Mouse (Mus musculus): Measurements from ENCODE around the gene Scn8a. TPM values are rescaled to one million over a fixed set of nuclear protein-coding genes. Genes with fewer than 3 reads are reported as not detected.

Gene Scn8a
- polyA plus RNA-seq, 1 experiment: 0.06 TPM

GRCm38 (mm10) chr15:100832144-100832543, 37.5 kb upstream of the Scn8a start:
- no peaks in the 10 kb centered on the region for H3K4me1 ChIP-seq (ENCODE audit: control insufficient read depth, insufficient read depth, insufficient read length, low read length)
- no peaks in the 10 kb centered on the region for H3K36me3 ChIP-seq (ENCODE audit: control insufficient read depth, insufficient read depth, low read length)
- H3K27me3 ChIP-seq (ENCODE audit: control insufficient read depth, insufficient read depth, low read length): no peaks in the 10 kb centered on the region; the same call in 1 of the 2 replicates
- TF ChIP-seq CTCF (IDR thresholded peaks at IDR 0.05; ENCODE audit: extremely low read depth, insufficient read length, insufficient replicate concordance, low read depth, low read length): no peak
- TF ChIP-seq POLR2A (IDR thresholded peaks at IDR 0.05; ENCODE audit: low read depth, low read length): no peak
- no peak overlapping the region for H3K27ac ChIP-seq (ENCODE audit: insufficient read depth, low read depth, low read length)
- 90% methylated on average over 8 of the region's 8 CpGs for WGBS
- H3K4me3 ChIP-seq (ENCODE audit: low read depth, low read length): no peak overlapping the region

DNA sequence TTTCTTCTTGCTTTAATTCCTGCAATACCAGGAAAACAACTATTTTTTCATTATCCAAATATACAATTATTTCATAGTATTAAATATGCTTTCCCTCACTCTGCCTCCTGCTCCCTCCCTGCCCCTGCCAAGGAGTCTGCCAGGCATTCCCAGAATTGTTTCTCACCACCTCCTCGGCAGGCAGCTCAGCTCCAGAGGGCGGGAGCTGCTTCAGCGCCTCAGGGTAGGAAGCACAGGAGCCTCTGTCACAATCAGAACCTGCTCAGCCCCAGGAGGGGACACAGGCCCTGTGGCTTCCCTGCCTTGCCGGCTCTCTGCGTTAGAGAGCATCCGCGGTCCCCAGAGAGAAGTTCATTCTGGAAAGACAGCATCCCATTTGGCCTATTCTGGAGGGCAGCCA, 36.9 kb upstream of the Scn8a start:
- no peaks in the 10 kb centered on the region for H3K4me1 ChIP-seq (ENCODE audit: control insufficient read depth, insufficient read depth, insufficient read length, low read length)
- H3K27ac ChIP-seq (ENCODE audit: insufficient read depth, low read depth, low read length): no peak overlapping the region
- H3K4me3 ChIP-seq (ENCODE audit: low read depth, low read length): no peak overlapping the region
- H3K36me3 ChIP-seq (ENCODE audit: control insufficient read depth, insufficient read depth, low read length): no peaks in the 10 kb centered on the region
- no peaks in the 10 kb centered on the region for H3K27me3 ChIP-seq (ENCODE audit: control insufficient read depth, insufficient read depth, low read length)
- 59% methylated on average over 7 of the region's 7 CpGs for WGBS
- TF ChIP-seq POLR2A (IDR thresholded peaks at IDR 0.05; ENCODE audit: low read depth, low read length) (no peak), CTCF (IDR thresholded peaks at IDR 0.05; ENCODE audit: extremely low read depth, insufficient read length, insufficient replicate concordance, low read depth, low read length) (no peak)

GRCm38 (mm10) chr15:100836729-100837128, 32.9 kb upstream of the Scn8a start:
- H3K36me3 ChIP-seq (ENCODE audit: control insufficient read depth, insufficient read depth, low read length): no peaks in the 10 kb centered on the region
- no peak overlapping the region for H3K4me3 ChIP-seq (ENCODE audit: low read depth, low read length)
- 85% methylated on average over 8 of the region's 8 CpGs for WGBS
- TF ChIP-seq CTCF (IDR thresholded peaks at IDR 0.05; ENCODE audit: extremely low read depth, insufficient read length, insufficient replicate concordance, low read depth, low read length): no peak
- H3K27me3 ChIP-seq (ENCODE audit: control insufficient read depth, insufficient read depth, low read length): no peaks in the 10 kb centered on the region
- no peaks in the 10 kb centered on the region for H3K4me1 ChIP-seq (ENCODE audit: control insufficient read depth, insufficient read depth, insufficient read length, low read length)
- no peak overlapping the region for H3K27ac ChIP-seq (ENCODE audit: insufficient read depth, low read depth, low read length)

DNA sequence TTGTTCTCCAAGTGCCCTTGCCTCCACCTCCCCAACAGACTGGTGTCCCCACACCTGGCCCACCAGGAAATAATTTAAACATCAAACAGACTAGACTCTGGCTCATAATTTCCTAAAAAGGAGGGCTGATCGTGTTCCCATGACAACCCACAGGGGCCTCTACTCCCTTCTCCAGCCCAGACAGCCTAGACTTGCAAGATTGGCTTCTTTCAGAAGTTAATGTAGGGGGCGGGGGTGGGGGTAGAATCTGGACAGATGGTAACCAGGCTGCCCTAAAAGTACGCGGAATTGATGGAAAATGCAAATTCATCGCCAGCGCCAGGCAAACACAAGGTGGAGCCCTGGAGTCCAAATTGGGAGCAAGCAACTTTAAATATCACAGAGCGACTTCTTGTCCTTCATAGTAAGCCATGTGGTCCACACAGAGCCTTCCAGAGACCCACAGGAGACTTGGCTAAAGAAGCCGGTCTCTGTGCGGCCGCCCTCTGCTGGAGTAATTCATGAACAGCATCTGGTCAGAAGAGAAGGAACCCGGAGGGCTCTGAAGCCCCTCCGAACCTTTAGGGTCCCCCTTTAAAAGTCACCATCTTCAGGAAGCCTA, 31.0 kb upstream of the Scn8a start:
- H3K27ac ChIP-seq (ENCODE audit: insufficient read depth, low read depth, low read length): no peak overlapping the region
- TF ChIP-seq CTCF (IDR thresholded peaks at IDR 0.05; ENCODE audit: extremely low read depth, insufficient read length, insufficient replicate concordance, low read depth, low read length) (peak; percentile 65; the same call in 1 of the 2 replicates), POLR2A (IDR thresholded peaks at IDR 0.05; ENCODE audit: low read depth, low read length) (no peak)
- no peaks in the 10 kb centered on the region for H3K27me3 ChIP-seq (ENCODE audit: control insufficient read depth, insufficient read depth, low read length)
- H3K4me3 ChIP-seq (ENCODE audit: low read depth, low read length): no peak overlapping the region
- no peaks in the 10 kb centered on the region for H3K4me1 ChIP-seq (ENCODE audit: control insufficient read depth, insufficient read depth, insufficient read length, low read length)
- WGBS: 38% methylated on average over 12 of the region's 12 CpGs
- no peaks in the 10 kb centered on the region for H3K36me3 ChIP-seq (ENCODE audit: control insufficient read depth, insufficient read depth, low read length)

DNA sequence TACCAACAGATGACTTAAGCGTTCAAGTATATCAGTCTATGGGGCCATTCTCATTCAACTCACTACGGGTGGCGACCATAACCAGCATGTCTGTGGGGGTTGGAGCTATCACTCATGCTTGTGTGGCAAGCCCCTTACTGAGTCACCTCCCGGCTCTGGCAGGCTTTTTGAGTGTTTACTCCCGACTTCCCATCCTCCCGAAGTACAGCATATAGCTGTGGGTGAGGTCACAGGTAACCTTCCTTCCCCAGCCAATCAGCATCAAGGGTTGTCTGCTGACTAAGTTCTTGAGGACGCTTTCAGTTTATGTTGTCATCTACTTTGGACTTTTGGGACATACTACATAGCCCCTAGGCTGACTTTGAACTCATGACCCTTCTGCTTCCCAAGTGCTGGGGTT, 25.3 kb upstream of the Scn8a start:
- no peak overlapping the region for H3K27ac ChIP-seq (ENCODE audit: insufficient read depth, low read depth, low read length)
- no peaks in the 10 kb centered on the region for H3K27me3 ChIP-seq (ENCODE audit: control insufficient read depth, insufficient read depth, low read length)
- WGBS: 56% methylated on average over 7 of the region's 7 CpGs
- H3K4me1 ChIP-seq (ENCODE audit: control insufficient read depth, insufficient read depth, insufficient read length, low read length): no peaks in the 10 kb centered on the region
- no peaks in the 10 kb centered on the region for H3K36me3 ChIP-seq (ENCODE audit: control insufficient read depth, insufficient read depth, low read length)
- no peak overlapping the region for H3K4me3 ChIP-seq (ENCODE audit: low read depth, low read length)
- TF ChIP-seq POLR2A (IDR thresholded peaks at IDR 0.05; ENCODE audit: low read depth, low read length) (no peak), CTCF (IDR thresholded peaks at IDR 0.05; ENCODE audit: extremely low read depth, insufficient read length, insufficient replicate concordance, low read depth, low read length) (no peak)

- 57% methylated on average over 26 of the region's 26 CpGs for WGBS
- no peaks in the 10 kb centered on the region for H3K36me3 ChIP-seq (ENCODE audit: control insufficient read depth, insufficient read depth, low read length)
- no peak overlapping the region for H3K27ac ChIP-seq (ENCODE audit: insufficient read depth, low read depth, low read length)
- no peaks in the 10 kb centered on the region for H3K27me3 ChIP-seq (ENCODE audit: control insufficient read depth, insufficient read depth, low read length)
- H3K4me1 ChIP-seq (ENCODE audit: control insufficient read depth, insufficient read depth, insufficient read length, low read length): no peaks in the 10 kb centered on the region
- TF ChIP-seq POLR2A (IDR thresholded peaks at IDR 0.05; ENCODE audit: low read depth, low read length): no peak
- TF ChIP-seq CTCF (IDR thresholded peaks at IDR 0.05; ENCODE audit: extremely low read depth, insufficient read length, insufficient replicate concordance, low read depth, low read length): no peak
- H3K4me3 ChIP-seq (ENCODE audit: low read depth, low read length): no peak overlapping the region
Observed at GRCm38 (mm10) chr15:100845049-100845879, 24.4 kb upstream of the Scn8a start.

DNA sequence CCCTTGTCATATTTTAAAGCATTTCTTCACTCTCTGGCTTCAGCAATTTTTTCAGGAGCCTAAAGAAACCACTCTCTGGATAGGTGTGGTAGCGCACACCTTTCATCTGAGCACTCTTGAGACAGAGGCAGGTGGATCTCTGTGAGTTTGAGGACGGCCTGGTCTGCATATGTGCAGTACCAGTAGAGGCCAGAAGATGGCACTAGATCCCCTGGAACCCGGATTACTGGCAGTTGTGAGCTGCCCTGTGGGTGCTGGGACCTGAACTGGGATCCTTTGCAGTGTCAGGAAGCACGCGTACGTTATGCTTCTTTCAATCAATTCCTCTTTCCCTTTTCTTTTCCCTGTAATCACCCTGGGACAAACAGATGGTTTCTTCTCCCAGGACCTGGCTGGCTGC, 22.5 kb upstream of the Scn8a start:
- WGBS: 88% methylated on average over 6 of the region's 6 CpGs
- Histone ChIP-seq H3K4me1 (ENCODE audit: control insufficient read depth, insufficient read depth, insufficient read length, low read length) (no peaks in the 10 kb centered on the region), H3K27ac (ENCODE audit: insufficient read depth, low read depth, low read length) (no peak overlapping the region), H3K27me3 (ENCODE audit: control insufficient read depth, insufficient read depth, low read length) (no peaks in the 10 kb centered on the region), H3K36me3 (ENCODE audit: control insufficient read depth, insufficient read depth, low read length) (no peaks in the 10 kb centered on the region), H3K4me3 (ENCODE audit: low read depth, low read length) (no peak overlapping the region)
- peak; percentile 29; the same call in 1 of the 2 replicates for TF ChIP-seq CTCF (IDR thresholded peaks at IDR 0.05; ENCODE audit: extremely low read depth, insufficient read length, insufficient replicate concordance, low read depth, low read length)
- TF ChIP-seq POLR2A (IDR thresholded peaks at IDR 0.05; ENCODE audit: low read depth, low read length): no peak

All from small intestine, adult 2 months (tissue).